Mouse (Mus musculus): ENCODE data around the gene Fgfr2. TPM values are rescaled to one million over a fixed set of nuclear protein-coding genes. Genes with fewer than 3 reads are reported as not detected.

Fgfr2 gene
- polyA plus RNA-seq, 1 experiment from 2014 or later, result 137 TPM

GRCm38 (mm10) chr7:130827844-130828403 lies 2295.2 kb downstream of the Fgfr2 start:
- Histone ChIP-seq H3K27me3 (no peaks in the 10 kb centered on the region), H3K27ac (replicated peaks) (no peak overlapping the region), H3K4me2 (replicated peaks) (no peak overlapping the region), H3K4me3 (replicated peaks) (no peak overlapping the region), H3K9ac (no peak overlapping the region), H3K36me3 (no peaks in the 10 kb centered on the region), H3K4me1 (no peaks in the 10 kb centered on the region), H3K9me3 (replicated peaks) (no peaks in the 10 kb centered on the region)
- no peak for ATAC-seq (ENCODE audit: insufficient number of reproducible peaks, low FRiP score, low TSS enrichment, low read depth)
- 79% methylated on average over 9 of the region's 9 CpGs for WGBS

GRCm38 (mm10) chr7:130827431-130827830 lies 2295.7 kb downstream of the Fgfr2 start:
- Histone ChIP-seq H3K9me3 (replicated peaks) (no peaks in the 10 kb centered on the region), H3K4me2 (replicated peaks) (no peak overlapping the region), H3K4me1 (no peaks in the 10 kb centered on the region), H3K36me3 (no peaks in the 10 kb centered on the region), H3K27me3 (no peaks in the 10 kb centered on the region), H3K9ac (no peak overlapping the region), H3K27ac (replicated peaks) (no peak overlapping the region), H3K4me3 (replicated peaks) (no peak overlapping the region)
- WGBS, result 43% methylated on average over 3 of the region's 3 CpGs
- ATAC-seq (ENCODE audit: insufficient number of reproducible peaks, low FRiP score, low TSS enrichment, low read depth), result no peak

- Histone ChIP-seq H3K36me3 (no peaks in the 10 kb centered on the region), H3K9me3 (replicated peaks) (no peaks in the 10 kb centered on the region), H3K27ac (replicated peaks) (no peak overlapping the region), H3K9ac (no peak overlapping the region), H3K4me1 (no peaks in the 10 kb centered on the region), H3K4me3 (replicated peaks) (no peak overlapping the region), H3K27me3 (no peaks in the 10 kb centered on the region), H3K4me2 (replicated peaks) (no peak overlapping the region)
- ATAC-seq (ENCODE audit: insufficient number of reproducible peaks, low FRiP score, low TSS enrichment, low read depth), result no peak
- WGBS, result 67% methylated on average over 3 of the region's 3 CpGs
Measured at GRCm38 (mm10) chr7:130826343-130826742, 2296.8 kb downstream of the Fgfr2 start.

GRCm38 (mm10) chr7:130823992-130824391 lies 2299.2 kb downstream of the Fgfr2 start:
- Histone ChIP-seq H3K4me2 (replicated peaks) (no peak overlapping the region), H3K27ac (replicated peaks) (no peak overlapping the region), H3K36me3 (no peaks in the 10 kb centered on the region), H3K9me3 (replicated peaks) (no peaks in the 10 kb centered on the region), H3K9ac (no peak overlapping the region), H3K27me3 (no peaks in the 10 kb centered on the region), H3K4me1 (no peaks in the 10 kb centered on the region), H3K4me3 (replicated peaks) (no peak overlapping the region)
- no peak for ATAC-seq (ENCODE audit: insufficient number of reproducible peaks, low FRiP score, low TSS enrichment, low read depth)
- WGBS, result 68% methylated on average over 9 of the region's 9 CpGs

- H3K9me3 ChIP-seq (replicated peaks), result no peaks in the 10 kb centered on the region
- no peak overlapping the region for H3K4me2 ChIP-seq (replicated peaks)
- no peaks in the 10 kb centered on the region for H3K36me3 ChIP-seq
- no peak overlapping the region for H3K4me3 ChIP-seq (replicated peaks)
- no peak for ATAC-seq (ENCODE audit: insufficient number of reproducible peaks, low FRiP score, low TSS enrichment, low read depth)
- H3K9ac ChIP-seq, result no peak overlapping the region
- 73% methylated on average over 10 of the region's 10 CpGs for WGBS
- no peaks in the 10 kb centered on the region for H3K4me1 ChIP-seq
- H3K27me3 ChIP-seq, result no peaks in the 10 kb centered on the region
- no peak overlapping the region for H3K27ac ChIP-seq (replicated peaks)
Measured at GRCm38 (mm10) chr7:130819624-130820023, 2303.5 kb downstream of the Fgfr2 start.

- Histone ChIP-seq H3K9ac (no peak overlapping the region), H3K27ac (replicated peaks) (no peak overlapping the region), H3K4me3 (replicated peaks) (no peak overlapping the region), H3K36me3 (no peaks in the 10 kb centered on the region), H3K27me3 (no peaks in the 10 kb centered on the region), H3K4me2 (replicated peaks) (no peak overlapping the region), H3K9me3 (replicated peaks) (no peaks in the 10 kb centered on the region), H3K4me1 (no peaks in the 10 kb centered on the region)
- WGBS, result 85% methylated on average over 5 of the region's 5 CpGs
- ATAC-seq (ENCODE audit: insufficient number of reproducible peaks, low FRiP score, low TSS enrichment, low read depth), result no peak
Measured at GRCm38 (mm10) chr7:130818813-130819212, 2304.3 kb downstream of the Fgfr2 start.

GRCm38 (mm10) chr7:130816243-130816642 lies 2306.9 kb downstream of the Fgfr2 start:
- WGBS, result 73% methylated on average over 7 of the region's 7 CpGs
- H3K9ac ChIP-seq, result no peak overlapping the region
- H3K4me3 ChIP-seq (replicated peaks), result no peak overlapping the region
- no peaks in the 10 kb centered on the region for H3K4me1 ChIP-seq
- no peak for ATAC-seq (ENCODE audit: insufficient number of reproducible peaks, low FRiP score, low TSS enrichment, low read depth)
- no peaks in the 10 kb centered on the region for H3K9me3 ChIP-seq (replicated peaks)
- no peak overlapping the region for H3K27ac ChIP-seq (replicated peaks)
- no peaks in the 10 kb centered on the region for H3K36me3 ChIP-seq
- H3K27me3 ChIP-seq, result no peaks in the 10 kb centered on the region
- no peak overlapping the region for H3K4me2 ChIP-seq (replicated peaks)

GRCm38 (mm10) chr7:130815601-130816000 lies 2307.5 kb downstream of the Fgfr2 start:
- 90% methylated on average over 10 of the region's 10 CpGs for WGBS
- Histone ChIP-seq H3K4me2 (replicated peaks) (no peak overlapping the region), H3K36me3 (no peaks in the 10 kb centered on the region), H3K9ac (no peak overlapping the region), H3K4me1 (no peaks in the 10 kb centered on the region), H3K27me3 (no peaks in the 10 kb centered on the region), H3K27ac (replicated peaks) (no peak overlapping the region), H3K9me3 (replicated peaks) (no peaks in the 10 kb centered on the region), H3K4me3 (replicated peaks) (no peak overlapping the region)
- ATAC-seq (ENCODE audit: insufficient number of reproducible peaks, low FRiP score, low TSS enrichment, low read depth), result no peak

GRCm38 (mm10) chr7:130812407-130812806 lies 2310.7 kb downstream of the Fgfr2 start:
- no peak overlapping the region for H3K9ac ChIP-seq
- H3K27ac ChIP-seq (replicated peaks), result no peak overlapping the region
- no peaks in the 10 kb centered on the region for H3K9me3 ChIP-seq (replicated peaks)
- 0 out of 2 replicates have a peak, but pooled peaks cover under 1% of the 10 kb centered on the region for H3K4me1 ChIP-seq
- H3K36me3 ChIP-seq, result no peaks in the 10 kb centered on the region
- no peaks in the 10 kb centered on the region for H3K27me3 ChIP-seq
- no peak overlapping the region for H3K4me2 ChIP-seq (replicated peaks)
- no peak overlapping the region for H3K4me3 ChIP-seq (replicated peaks)
- no peak for ATAC-seq (ENCODE audit: insufficient number of reproducible peaks, low FRiP score, low TSS enrichment, low read depth)
- 40% methylated on average over 16 of the region's 16 CpGs for WGBS

- WGBS, result 78% methylated on average over 4 of the region's 4 CpGs
- no peak for ATAC-seq (ENCODE audit: insufficient number of reproducible peaks, low FRiP score, low TSS enrichment, low read depth)
Measured at GRCm38 (mm10) chr7:130810238-130810637, 2312.9 kb downstream of the Fgfr2 start.

GRCm38 (mm10) chr7:130808694-130809093 lies 2314.5 kb downstream of the Fgfr2 start:
- no peak for ATAC-seq (ENCODE audit: insufficient number of reproducible peaks, low FRiP score, low TSS enrichment, low read depth)
- H3K27ac ChIP-seq (replicated peaks), result no peak overlapping the region
- H3K9ac ChIP-seq, result no peak overlapping the region
- no peaks in the 10 kb centered on the region for H3K36me3 ChIP-seq
- H3K27me3 ChIP-seq, result no peaks in the 10 kb centered on the region
- H3K4me3 ChIP-seq (replicated peaks), result no peak overlapping the region
- H3K9me3 ChIP-seq (replicated peaks), result no peaks in the 10 kb centered on the region
- H3K4me1 ChIP-seq, result 0 out of 2 replicates have a peak, but pooled peaks cover 4% of the 10 kb centered on the region
- H3K4me2 ChIP-seq (replicated peaks), result no peak overlapping the region
- 58% methylated on average over 6 of the region's 6 CpGs for WGBS

More at GRCm38 (mm10) chr7:130810238-130810637, 2312.9 kb downstream of the Fgfr2 start:
- Histone ChIP-seq H3K9ac (no peak overlapping the region), H3K4me1 (0 out of 2 replicates have a peak, but pooled peaks cover 4% of the 10 kb centered on the region), H3K4me3 (replicated peaks) (no peak overlapping the region), H3K4me2 (replicated peaks) (no peak overlapping the region), H3K27ac (replicated peaks) (no peak overlapping the region), H3K9me3 (replicated peaks) (no peaks in the 10 kb centered on the region), H3K27me3 (no peaks in the 10 kb centered on the region), H3K36me3 (no peaks in the 10 kb centered on the region)

- no peak overlapping the region for H3K27ac ChIP-seq (replicated peaks)
- WGBS, result 56% methylated on average over 8 of the region's 8 CpGs
- H3K9me3 ChIP-seq (replicated peaks), result no peaks in the 10 kb centered on the region
- H3K4me1 ChIP-seq, result 0 out of 2 replicates have a peak, but pooled peaks cover 4% of the 10 kb centered on the region
- H3K4me3 ChIP-seq (replicated peaks), result no peak overlapping the region
- no peak overlapping the region for H3K9ac ChIP-seq
- H3K36me3 ChIP-seq, result no peaks in the 10 kb centered on the region
- no peak for ATAC-seq (ENCODE audit: insufficient number of reproducible peaks, low FRiP score, low TSS enrichment, low read depth)
- H3K4me2 ChIP-seq (replicated peaks), result no peak overlapping the region
- H3K27me3 ChIP-seq, result no peaks in the 10 kb centered on the region
Measured at GRCm38 (mm10) chr7:130807749-130808148, 2315.4 kb downstream of the Fgfr2 start.

All from embryonic facial prominence, embryonic 15.5 days (tissue).